Mouse (Mus musculus): Measurements from ENCODE around the gene Fmnl2. TPM values are rescaled to one million over a fixed set of nuclear protein-coding genes. Genes with fewer than 3 reads are reported as not detected.

Fmnl2 gene
- polyA plus RNA-seq, 2 experiments: 12.6 to 27.2 TPM

- 19% methylated on average over 7 of the region's 9 CpGs for WGBS
- Histone ChIP-seq H3K9me3 (ENCODE audit: control insufficient read depth, low read length) (no peaks in the 10 kb centered on the region), H3K27ac (replicated peaks; ENCODE audit: low read depth, low read length) (peak overlapping the region; percentile 21; the same call in 1 of the 2 replicates), H3K36me3 (ENCODE audit: control insufficient read depth, insufficient read depth, low read length) (0 out of 2 replicates have a peak, but pooled peaks cover 2% of the 10 kb centered on the region), H3K4me2 (replicated peaks; ENCODE audit: low read depth, low read length, severe bottlenecking) (no peak overlapping the region), H3K4me1 (ENCODE audit: control insufficient read depth, insufficient read depth, low read length) (peaks cover 41% of the 10 kb centered on the region), H3K9ac (ENCODE audit: low read depth, low read length, severe bottlenecking) (no peak overlapping the region), H3K27me3 (ENCODE audit: control insufficient read depth, insufficient read depth, low read length) (no peaks in the 10 kb centered on the region), H3K4me3 (replicated peaks; ENCODE audit: low read length) (no peak overlapping the region)
- TF ChIP-seq POLR2A (IDR thresholded peaks at IDR 0.05; ENCODE audit: borderline replicate concordance, extremely low read depth, insufficient read depth, insufficient read length): no peak
- DNase-seq (ENCODE audit: low spot score) (no peak), ATAC-seq (ENCODE audit: low FRiP score, low read depth) (peak; percentile 56)
These were observed 181.1 kb downstream of the Fmnl2 start for GRCm38 (mm10) chr2:53038737-53039136.

- H3K4me2 ChIP-seq (replicated peaks; ENCODE audit: low read depth, low read length, severe bottlenecking): no peak overlapping the region
- DNase-seq (ENCODE audit: low spot score): no peak
- WGBS: 30% methylated on average over 6 of the region's 6 CpGs
- no peaks in the 10 kb centered on the region for H3K27me3 ChIP-seq (ENCODE audit: control insufficient read depth, insufficient read depth, low read length)
- H3K4me1 ChIP-seq (ENCODE audit: control insufficient read depth, insufficient read depth, low read length): peaks cover 10% of the 10 kb centered on the region
- H3K9me3 ChIP-seq (ENCODE audit: control insufficient read depth, low read length): no peaks in the 10 kb centered on the region
- no peak overlapping the region for H3K27ac ChIP-seq (replicated peaks; ENCODE audit: low read depth, low read length)
- ATAC-seq (ENCODE audit: low FRiP score, low read depth): no peak
- TF ChIP-seq POLR2A (IDR thresholded peaks at IDR 0.05; ENCODE audit: borderline replicate concordance, extremely low read depth, insufficient read depth, insufficient read length): no peak
- no peak overlapping the region for H3K4me3 ChIP-seq (replicated peaks; ENCODE audit: low read length)
- peaks cover 11% of the 10 kb centered on the region; the same call in 1 of the 2 replicates for H3K36me3 ChIP-seq (ENCODE audit: control insufficient read depth, insufficient read depth, low read length)
- H3K9ac ChIP-seq (ENCODE audit: low read depth, low read length, severe bottlenecking): no peak overlapping the region
These were observed 189.4 kb downstream of the Fmnl2 start for GRCm38 (mm10) chr2:53047031-53047430.

GRCm38 (mm10) chr2:53047749-53048387 lies 190.2 kb downstream of the Fmnl2 start:
- Histone ChIP-seq H3K27me3 (ENCODE audit: control insufficient read depth, insufficient read depth, low read length) (no peaks in the 10 kb centered on the region), H3K36me3 (ENCODE audit: control insufficient read depth, insufficient read depth, low read length) (peaks cover 11% of the 10 kb centered on the region; the same call in 1 of the 2 replicates), H3K4me1 (ENCODE audit: control insufficient read depth, insufficient read depth, low read length) (peaks cover 10% of the 10 kb centered on the region), H3K27ac (replicated peaks; ENCODE audit: low read depth, low read length) (no peak overlapping the region), H3K4me2 (replicated peaks; ENCODE audit: low read depth, low read length, severe bottlenecking) (no peak overlapping the region), H3K9me3 (ENCODE audit: control insufficient read depth, low read length) (no peaks in the 10 kb centered on the region), H3K9ac (ENCODE audit: low read depth, low read length, severe bottlenecking) (no peak overlapping the region), H3K4me3 (replicated peaks; ENCODE audit: low read length) (no peak overlapping the region)
- DNase-seq (ENCODE audit: low spot score) (no peak), ATAC-seq (ENCODE audit: low FRiP score, low read depth) (no peak)
- no peak for TF ChIP-seq POLR2A (IDR thresholded peaks at IDR 0.05; ENCODE audit: borderline replicate concordance, extremely low read depth, insufficient read depth, insufficient read length)
- WGBS: 96% methylated on average over 1 of the region's 1 CpGs

GRCm38 (mm10) chr2:53050376-53050775 lies 192.7 kb downstream of the Fmnl2 start:
- 79% methylated on average over 6 of the region's 6 CpGs for WGBS
- H3K27ac ChIP-seq (replicated peaks; ENCODE audit: low read depth, low read length): no peak overlapping the region
- H3K9ac ChIP-seq (ENCODE audit: low read depth, low read length, severe bottlenecking): no peak overlapping the region

GRCm38 (mm10) chr2:53051502-53051901 lies 193.8 kb downstream of the Fmnl2 start:
- ATAC-seq (ENCODE audit: low FRiP score, low read depth) (no peak), DNase-seq (ENCODE audit: low spot score) (no peak)
- Histone ChIP-seq H3K9me3 (ENCODE audit: control insufficient read depth, low read length) (no peaks in the 10 kb centered on the region), H3K4me1 (ENCODE audit: control insufficient read depth, insufficient read depth, low read length) (peaks cover 25% of the 10 kb centered on the region), H3K27ac (replicated peaks; ENCODE audit: low read depth, low read length) (no peak overlapping the region), H3K27me3 (ENCODE audit: control insufficient read depth, insufficient read depth, low read length) (no peaks in the 10 kb centered on the region), H3K9ac (ENCODE audit: low read depth, low read length, severe bottlenecking) (no peak overlapping the region), H3K36me3 (ENCODE audit: control insufficient read depth, insufficient read depth, low read length) (peaks cover 15% of the 10 kb centered on the region; the same call in 1 of the 2 replicates), H3K4me2 (replicated peaks; ENCODE audit: low read depth, low read length, severe bottlenecking) (no peak overlapping the region), H3K4me3 (replicated peaks; ENCODE audit: low read length) (no peak overlapping the region)
- no peak for TF ChIP-seq POLR2A (IDR thresholded peaks at IDR 0.05; ENCODE audit: borderline replicate concordance, extremely low read depth, insufficient read depth, insufficient read length)
- 75% methylated on average over 8 of the region's 8 CpGs for WGBS

More at GRCm38 (mm10) chr2:53050376-53050775, 192.7 kb downstream of the Fmnl2 start:
- H3K4me1 ChIP-seq (ENCODE audit: control insufficient read depth, insufficient read depth, low read length): peaks cover 25% of the 10 kb centered on the region
- no peak overlapping the region for H3K4me2 ChIP-seq (replicated peaks; ENCODE audit: low read depth, low read length, severe bottlenecking)
- no peak for TF ChIP-seq POLR2A (IDR thresholded peaks at IDR 0.05; ENCODE audit: borderline replicate concordance, extremely low read depth, insufficient read depth, insufficient read length)
- ATAC-seq (ENCODE audit: low FRiP score, low read depth): no peak
- no peak overlapping the region for H3K4me3 ChIP-seq (replicated peaks; ENCODE audit: low read length)
- H3K9me3 ChIP-seq (ENCODE audit: control insufficient read depth, low read length): no peaks in the 10 kb centered on the region
- H3K36me3 ChIP-seq (ENCODE audit: control insufficient read depth, insufficient read depth, low read length): peaks cover 15% of the 10 kb centered on the region; the same call in 1 of the 2 replicates
- no peaks in the 10 kb centered on the region for H3K27me3 ChIP-seq (ENCODE audit: control insufficient read depth, insufficient read depth, low read length)
- DNase-seq (ENCODE audit: low spot score): peak; percentile 55

Measured in limb, embryonic 14.5 days (tissue).